Mouse (Mus musculus): ENCODE data around the gene Foxe1.

Gene Foxe1

DNA sequence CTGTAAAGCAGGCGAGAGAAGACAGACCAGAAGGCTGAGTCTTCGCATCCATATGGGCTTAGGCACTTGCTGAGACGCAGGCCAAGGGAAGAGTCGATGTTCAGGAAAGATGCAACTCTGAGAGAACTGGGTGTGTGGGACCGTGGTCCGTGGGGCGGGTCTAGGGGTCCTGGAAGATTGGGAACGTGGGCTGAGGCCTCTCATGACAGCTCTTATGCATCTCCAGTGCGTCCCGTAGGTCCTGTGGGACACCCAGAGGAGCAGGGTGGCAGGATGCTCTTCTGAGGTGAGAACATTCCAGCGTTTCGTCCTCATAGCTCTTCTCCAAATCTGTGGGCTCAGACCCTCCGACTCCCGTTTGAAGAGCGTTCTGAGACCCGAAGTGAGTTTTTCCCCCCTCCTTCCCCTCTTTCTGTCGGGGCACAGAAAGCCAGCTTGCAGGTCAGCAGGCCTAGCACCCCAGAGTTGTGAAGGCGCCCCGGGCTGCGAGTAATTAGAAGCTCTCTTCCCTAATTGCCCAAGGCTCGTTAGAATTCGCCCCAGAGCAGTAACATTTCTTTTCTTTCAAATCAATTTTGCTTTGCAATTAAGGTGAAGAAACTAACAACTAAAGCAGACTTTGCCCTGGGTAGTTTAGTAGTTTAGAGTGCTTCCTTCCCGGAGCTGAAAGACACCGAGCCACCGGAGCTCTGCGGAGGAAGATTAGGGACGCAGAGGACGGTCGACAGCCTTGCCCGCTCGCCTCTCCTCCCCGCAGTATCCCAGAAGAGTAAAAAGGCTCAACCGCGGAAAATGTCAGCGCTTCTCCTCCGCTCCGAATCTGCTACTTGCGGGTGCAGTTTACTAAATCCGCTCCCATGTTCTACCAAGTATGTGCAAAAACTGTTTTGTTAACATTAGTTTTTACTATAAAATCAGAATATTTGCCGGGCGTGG lies 4.4 kb downstream of the Foxe1 start:
- DNase-seq (ENCODE audit: low spot score): no peak

- DNase-seq (ENCODE audit: low spot score): no peak
Observed at GRCm38 (mm10) chr4:46348897-46349296, 5.5 kb downstream of the Foxe1 start.

DNA sequence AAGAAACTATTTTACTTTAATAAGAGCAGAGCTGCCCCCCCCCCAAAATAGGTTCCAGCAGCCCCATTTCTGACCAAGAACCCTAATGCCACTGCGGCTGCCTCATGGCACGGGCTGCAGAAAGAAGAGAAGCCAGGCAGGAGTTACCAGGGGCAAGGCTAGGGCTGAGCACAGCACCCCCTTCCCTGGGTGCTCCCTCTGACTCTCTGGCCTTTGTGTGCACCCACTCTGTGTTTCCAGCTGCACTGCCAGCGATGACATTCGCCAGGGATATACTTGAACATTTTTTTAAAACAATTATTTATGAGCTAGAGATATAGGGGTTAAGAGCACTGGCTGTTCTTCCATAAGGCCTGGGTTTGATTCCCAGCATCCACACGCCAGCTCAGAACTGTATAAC lies 6.1 kb downstream of the Foxe1 start:
- no peak for DNase-seq (ENCODE audit: low spot score)

GRCm38 (mm10) chr4:46353045-46353444 lies 9.6 kb downstream of the Foxe1 start:
- no peak for DNase-seq (ENCODE audit: low spot score)

DNA sequence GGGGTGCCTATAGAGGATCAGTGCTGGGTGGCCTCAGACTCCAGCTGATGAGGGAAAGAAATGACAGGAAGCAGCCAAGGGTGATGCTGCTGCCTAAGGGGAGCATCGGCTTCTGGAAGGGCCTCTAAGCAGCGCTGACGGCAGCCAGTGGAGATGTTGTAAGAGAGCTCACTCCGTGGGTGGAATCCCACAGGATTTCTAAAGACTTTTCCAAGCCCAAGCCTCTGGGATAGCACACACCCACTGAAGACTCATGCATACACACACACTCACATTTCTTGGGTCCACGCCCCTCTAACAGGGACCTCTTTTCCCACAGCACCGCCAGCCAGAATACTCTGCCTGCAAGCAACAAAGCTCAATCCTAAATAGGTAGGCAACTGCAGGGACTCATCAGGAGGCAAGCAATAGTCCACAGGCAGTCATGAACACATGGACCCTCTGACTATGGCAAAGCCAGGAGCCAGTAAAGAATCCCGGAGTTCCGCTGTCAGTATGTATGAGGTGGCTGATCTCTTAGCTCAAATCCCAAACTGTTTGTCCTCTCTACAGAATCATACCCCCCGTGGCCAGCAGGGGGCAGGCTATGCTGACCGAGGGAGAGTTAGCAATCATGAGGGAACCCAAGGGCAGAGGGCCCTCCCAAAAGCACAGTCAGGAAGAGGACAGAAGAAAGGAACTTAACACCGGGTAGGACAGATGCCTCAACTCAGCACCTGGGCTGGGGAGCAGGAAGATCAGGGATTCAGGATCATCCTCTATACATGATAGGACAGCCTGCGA lies 13.1 kb downstream of the Foxe1 start:
- no peak for DNase-seq (ENCODE audit: low spot score)

DNA sequence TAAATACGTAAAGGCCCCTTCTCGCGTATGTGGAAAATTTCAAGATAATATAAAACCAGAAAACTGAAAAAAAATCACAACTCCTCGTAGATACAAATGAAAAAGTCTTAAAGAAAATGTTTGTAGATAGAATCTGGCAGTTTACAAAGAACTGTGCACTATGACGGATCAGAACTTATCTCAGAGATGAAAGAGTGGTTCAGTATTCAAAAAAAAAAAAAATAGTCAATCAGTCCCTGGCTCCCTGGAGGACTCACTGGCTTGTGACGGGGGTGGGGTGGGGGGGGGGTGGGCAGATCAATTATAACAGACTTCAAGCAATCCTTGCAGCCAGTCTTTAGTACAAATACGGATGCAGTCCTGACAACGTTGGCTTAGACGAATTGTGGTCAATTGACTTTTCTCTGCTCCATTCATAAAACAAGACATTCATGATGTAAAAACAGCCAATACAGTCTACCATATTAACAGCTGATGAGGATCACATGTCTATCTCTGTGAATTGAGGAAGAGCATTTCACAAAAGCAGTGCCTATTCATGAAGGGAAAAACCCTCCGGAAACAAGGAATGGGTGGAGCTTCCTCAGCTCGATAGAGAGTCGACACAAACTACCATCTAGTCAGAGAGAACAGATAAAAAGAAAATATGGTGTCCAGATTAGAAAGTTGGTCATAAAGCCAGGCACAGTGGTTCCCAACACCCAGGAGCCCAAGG lies 16.3 kb downstream of the Foxe1 start:
- no peak for DNase-seq (ENCODE audit: low spot score)

- DNase-seq (ENCODE audit: low spot score): no peak
Observed at GRCm38 (mm10) chr4:46361258-46361657, 17.8 kb downstream of the Foxe1 start.

DNA sequence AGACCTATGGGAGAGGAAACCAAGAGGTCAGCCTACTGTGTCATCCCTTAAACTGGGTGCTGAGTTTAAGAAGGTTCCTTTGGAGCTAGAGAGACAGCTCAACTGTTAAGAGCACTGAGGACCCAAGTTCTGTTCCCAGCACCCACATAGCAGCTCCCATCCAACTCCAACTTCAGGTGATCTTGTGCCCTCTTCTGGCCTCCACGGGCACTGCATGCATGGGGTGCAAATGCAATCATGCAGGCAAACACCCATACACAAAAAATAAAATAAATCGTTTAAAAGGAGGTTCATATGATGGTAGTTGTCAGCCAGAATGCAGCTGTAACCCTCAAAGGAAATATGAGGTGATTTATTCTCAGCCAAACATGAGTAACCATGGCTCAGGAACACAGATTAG lies 21.0 kb downstream of the Foxe1 start:
- DNase-seq (ENCODE audit: low spot score): no peak

DNA sequence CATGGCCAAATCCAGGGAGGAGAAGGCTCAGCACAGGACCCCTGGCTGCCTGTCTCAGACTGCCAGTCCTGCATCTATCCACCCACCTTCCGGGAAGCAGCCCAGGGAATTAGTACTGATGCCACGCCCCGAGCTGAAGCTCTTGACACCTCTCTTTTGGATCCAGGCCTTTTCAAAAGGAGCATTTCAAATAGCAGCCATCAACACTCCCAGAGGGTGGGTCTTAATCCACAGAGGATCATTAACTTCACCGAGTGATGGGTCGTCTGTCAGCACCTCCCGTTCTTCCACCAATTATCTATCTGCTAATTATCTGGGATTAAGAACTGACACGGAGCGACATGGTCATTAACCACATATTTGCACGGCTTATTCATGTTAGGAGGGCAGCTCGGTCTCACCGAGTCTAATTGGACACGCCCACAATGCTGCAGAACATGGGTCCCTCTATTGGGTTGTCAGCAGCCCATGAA lies 24.1 kb downstream of the Foxe1 start:
- no peak for DNase-seq (ENCODE audit: low spot score)

DNA sequence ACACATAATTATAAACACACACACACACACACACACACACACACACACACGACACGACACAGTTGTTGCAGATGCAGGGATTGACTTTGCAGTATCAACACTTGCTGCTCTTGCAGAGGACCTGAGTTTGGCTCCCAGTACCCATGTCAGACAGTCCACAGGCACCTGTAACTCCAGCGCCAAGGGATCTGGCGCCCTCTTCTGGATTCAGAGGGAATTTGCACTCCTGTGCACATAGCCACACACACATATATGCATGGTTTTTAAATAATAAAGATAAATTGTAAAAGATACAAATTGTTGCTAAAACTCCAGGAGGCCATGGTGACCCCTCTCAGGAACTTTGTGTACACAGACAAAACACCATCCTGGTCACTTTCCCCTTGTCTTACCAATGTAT lies 25.7 kb downstream of the Foxe1 start:
- DNase-seq (ENCODE audit: low spot score): no peak

- no peak for DNase-seq (ENCODE audit: low spot score)
Observed at GRCm38 (mm10) chr4:46370406-46370805, 27.0 kb downstream of the Foxe1 start.

DNA sequence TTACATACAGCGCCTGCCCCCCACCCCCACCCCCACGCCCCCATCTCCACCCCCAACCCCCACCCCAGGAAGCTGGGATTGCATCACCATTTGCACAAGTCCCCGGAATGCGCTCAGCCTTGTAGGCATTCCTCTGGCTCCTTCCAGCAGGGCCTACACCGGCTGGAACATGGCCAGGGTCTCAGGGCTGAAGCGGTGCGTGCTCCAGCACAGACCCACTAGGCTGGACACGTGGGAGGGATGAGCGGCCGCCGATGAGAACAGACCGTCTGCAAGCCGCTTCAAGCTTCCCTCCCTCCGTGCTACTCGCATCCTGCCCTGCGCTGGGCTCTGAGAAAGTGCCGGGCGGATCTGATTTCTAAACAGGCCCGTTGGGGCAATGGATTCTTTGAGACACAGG lies 27.6 kb downstream of the Foxe1 start:
- DNase-seq (ENCODE audit: low spot score): peak; percentile 78

DNA sequence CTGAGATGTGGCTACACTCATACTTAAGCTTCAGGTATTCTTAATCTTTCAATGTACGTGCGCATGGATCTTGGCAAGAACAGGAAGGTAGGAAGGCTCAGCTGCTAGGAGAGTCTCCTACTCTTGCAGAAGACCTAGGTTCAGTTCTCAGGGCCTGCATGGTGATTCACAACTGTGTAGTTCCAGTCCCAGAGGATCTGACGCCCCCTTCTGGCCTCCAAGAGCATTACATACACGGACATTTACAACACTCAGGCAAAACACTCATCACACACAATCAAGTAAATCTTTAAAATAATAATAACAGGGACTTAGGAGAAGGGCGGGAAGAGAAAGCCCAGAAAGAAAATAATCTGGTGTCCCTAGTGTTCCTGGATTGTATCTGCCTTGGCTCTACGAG lies 31.0 kb downstream of the Foxe1 start:
- no peak for DNase-seq (ENCODE audit: low spot score)

DNA sequence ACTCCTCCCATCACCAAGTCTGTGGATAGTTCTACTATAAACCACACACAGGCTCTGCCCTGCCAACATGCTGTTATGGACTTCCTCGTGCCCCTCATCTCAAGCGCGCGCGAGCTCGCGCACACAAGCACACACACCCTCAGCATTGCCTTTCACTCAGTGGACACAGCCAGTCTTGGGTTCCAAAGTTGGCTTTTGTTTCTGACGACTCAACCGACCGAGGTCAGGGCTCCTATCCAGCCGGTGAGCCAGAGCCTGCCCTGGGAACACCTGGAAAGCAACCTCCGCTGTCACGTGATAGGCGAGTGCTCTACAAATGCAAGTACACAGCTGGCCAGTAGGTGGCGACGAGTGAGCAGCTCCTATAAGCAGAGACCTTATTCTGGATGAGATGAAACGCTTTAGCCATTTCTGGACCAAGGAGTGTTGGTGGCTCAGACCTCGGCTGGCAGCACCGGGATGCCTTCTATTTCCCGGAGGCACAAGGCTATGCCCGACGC lies 31.5 kb downstream of the Foxe1 start:
- DNase-seq (ENCODE audit: low spot score): peak; percentile 85

DNA sequence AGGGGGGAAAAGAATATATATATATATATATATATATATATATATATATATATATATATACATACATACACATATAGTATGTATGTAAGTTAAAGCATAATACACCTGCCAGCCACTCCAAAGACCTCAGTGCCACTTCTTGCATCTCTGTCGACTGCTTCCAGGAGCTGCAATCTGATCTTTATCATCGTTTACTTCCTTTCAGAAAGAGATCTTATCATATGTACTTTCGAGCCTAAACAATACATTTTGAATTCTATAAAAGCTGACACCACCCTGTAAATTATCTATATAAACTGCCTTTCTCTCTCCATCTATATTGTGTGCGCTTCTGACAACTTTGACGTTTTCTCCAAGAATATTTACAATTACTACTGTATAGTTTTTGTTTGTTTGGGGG lies 45.1 kb downstream of the Foxe1 start:
- no peak for DNase-seq (ENCODE audit: low spot score)

DNA sequence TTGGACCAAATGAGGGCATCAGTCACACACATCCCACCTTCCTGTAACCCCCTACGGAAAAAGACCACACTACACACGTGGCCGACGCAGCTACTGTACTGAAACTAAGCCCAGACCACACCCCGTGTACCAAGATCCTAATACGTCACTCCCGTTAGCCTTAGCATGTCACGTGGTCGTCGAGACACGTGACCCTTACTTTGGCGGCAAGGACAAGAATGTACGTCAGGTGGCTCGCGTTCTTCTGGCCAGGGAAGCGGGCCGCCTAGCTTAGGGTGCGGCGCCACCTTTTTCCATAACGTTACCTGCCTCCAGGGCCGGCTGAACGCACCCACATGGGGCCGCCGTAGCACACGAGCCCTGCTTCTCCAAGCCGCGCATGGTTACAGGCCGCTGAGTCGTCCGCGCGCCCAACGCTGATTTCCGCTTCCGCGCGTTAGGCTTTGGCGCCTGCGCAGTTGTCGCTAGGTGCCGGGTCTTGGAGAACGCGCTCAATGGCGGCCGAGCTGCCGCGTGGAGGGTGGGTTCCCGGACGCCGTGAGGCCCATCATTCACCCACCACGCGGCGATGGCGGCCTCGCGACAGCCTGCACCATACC lies 45.7 kb downstream of the Foxe1 start, which contains the start of gene Trmo:
Gene Trmo, minus strand, starts transcription at position 425 of the 599 bp plus-strand sequence.
- DNase-seq (ENCODE audit: low spot score): peak; percentile 94

DNA sequence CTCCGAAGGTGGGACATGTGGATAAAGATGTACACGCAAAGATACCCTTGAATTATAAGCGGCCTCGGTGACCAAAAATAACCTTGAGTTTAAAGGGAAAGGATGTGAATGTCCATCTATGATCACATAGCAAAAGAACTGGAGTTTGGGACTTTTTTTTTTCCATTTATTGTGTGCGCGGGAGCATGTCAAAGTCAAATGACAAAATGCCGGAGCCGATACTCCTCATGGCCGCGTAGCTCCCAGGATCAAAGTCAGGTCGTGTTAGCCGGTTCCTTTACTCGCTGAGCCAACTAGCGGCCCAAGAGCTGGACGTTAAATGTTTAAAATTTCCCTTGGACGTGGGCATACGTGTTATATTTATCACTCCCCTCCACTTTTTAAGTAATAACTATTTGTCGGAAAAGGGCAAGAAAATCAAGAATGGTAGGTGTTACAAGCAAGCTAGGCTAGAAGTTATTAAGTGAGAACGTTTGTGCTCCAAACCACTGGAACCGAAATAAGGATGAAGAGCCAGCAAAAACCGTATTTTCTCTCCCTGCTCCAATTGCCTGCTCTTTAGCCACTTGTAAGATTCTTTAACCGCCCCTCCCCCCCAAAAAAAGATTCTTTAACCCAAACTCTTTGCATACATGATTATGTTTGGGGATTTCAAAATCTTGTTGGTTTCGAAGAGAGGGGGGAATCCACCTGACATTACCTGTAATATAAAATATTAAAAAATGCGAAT lies 46.4 kb downstream of the Foxe1 start:
- peak; percentile 30 for DNase-seq (ENCODE audit: low spot score)

GRCm38 (mm10) chr4:46390390-46390970 lies 47.1 kb downstream of the Foxe1 start:
- DNase-seq (ENCODE audit: low spot score): peak; percentile 62

DNA sequence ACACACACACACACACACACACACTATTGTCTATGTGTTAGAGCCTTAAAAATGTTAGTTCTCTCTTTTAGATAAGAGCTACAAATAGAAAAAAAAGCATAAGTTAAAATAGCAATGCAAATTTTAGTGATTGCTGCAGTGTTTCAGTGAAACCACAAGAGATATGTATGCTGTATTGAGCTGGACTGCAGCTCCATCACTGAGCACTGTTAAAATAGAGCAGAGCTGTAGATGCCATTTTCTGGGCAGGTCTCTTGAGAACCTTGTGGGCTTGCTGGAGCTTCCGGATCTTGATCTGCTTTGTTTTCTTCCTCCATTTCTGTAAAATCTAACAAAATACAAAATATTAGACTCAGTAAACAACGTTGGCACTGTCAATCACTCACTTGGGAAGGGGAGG lies 51.0 kb downstream of the Foxe1 start:
- DNase-seq (ENCODE audit: low spot score): no peak

- no peak for DNase-seq (ENCODE audit: low spot score)
Observed at GRCm38 (mm10) chr4:46395736-46396135, 52.3 kb downstream of the Foxe1 start.

Data from testis, postnatal 14 days (tissue).